Mouse (Mus musculus) 3T3-L1 (cell line): ENCODE results near the gene Rnf144b.

Source experiments
- DNase-seq: peaks from one replicate; pipeline ENCODE4 v3.0.0-alpha.2; 2015; ENCODE audit warnings: low read depth, low spot score

Gene Rnf144b

GRCm38 (mm10) chr13:47218351-47218750 lies 95.9 kb downstream of the Rnf144b start:
- no peak for DNase-seq

- no peak for DNase-seq
Measured at GRCm38 (mm10) chr13:47220426-47220825, 98.0 kb downstream of the Rnf144b start.

DNA sequence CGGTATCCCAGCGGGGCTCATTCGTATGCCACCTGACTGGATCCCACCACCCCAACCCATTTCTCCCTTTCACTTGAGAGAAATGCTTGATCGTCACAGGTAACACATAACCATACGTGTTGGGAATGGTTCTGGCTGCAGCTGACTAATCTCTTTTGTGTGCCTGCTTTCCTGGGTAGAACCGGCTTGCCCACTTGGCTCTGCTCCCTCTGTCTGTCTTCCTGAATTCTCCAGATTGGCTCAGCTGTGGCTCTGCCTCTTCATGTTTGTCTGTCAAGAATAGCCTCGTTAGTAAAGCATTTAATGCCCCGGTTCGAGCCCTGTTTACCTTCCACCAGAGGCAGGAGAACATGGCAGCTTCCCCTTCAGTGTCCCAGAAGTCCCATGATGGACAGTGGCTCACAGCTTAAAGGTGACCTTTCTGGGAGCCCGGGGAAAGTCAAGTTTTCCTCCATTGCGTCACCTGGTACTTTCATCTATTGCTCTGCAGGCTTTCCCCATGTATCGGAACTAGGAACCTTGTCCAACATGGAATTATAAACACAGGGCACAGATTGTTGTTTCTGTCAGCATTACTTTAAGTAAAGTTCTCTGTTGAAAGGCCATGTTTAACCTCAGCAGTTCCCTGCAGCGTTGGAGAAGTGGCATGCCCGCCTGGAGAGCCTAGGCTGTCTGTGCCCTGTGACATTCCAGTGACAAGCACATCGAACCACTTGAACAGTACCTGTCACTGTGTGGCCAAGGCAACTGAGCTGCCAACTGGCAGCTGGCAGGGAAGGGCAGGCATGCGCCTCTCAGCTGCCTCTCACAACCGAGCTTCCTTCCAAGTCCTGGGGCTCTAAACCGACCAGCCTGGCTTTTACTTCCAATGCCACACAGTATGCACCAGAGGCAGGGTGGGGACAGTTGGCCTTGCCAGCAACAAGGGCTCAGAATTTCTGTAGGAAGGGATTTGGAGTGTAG lies 101.4 kb downstream of the Rnf144b start:
- DNase-seq = no peak

- no peak for DNase-seq
Measured at GRCm38 (mm10) chr13:47224648-47225323, 102.3 kb downstream of the Rnf144b start.

- no peak for DNase-seq
Measured at GRCm38 (mm10) chr13:47225324-47225697, 102.9 kb downstream of the Rnf144b start.

GRCm38 (mm10) chr13:47225802-47226201 lies 103.3 kb downstream of the Rnf144b start:
- no peak for DNase-seq

- peak; percentile 4 for DNase-seq
Measured at GRCm38 (mm10) chr13:47226521-47226920, 104.1 kb downstream of the Rnf144b start.

DNA sequence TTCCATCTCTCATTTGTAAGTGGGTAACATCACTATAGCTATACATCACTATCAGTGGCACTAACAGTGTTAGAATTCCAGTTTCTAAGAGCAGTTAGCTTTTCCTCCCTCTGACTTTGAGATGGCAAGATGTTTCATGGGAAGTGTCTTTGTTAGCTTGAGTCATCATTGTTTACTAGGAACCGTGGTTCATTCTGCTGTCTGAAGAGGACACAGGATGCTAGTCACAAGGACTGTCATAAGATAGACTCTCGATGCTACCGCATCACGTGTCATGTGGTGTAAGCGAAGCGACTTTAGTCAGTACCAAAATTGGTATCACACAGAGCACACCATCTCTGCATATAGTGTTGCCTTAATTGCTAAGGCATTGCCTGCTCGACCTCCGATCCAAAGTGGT lies 105.7 kb downstream of the Rnf144b start:
- DNase-seq = no peak

DNA sequence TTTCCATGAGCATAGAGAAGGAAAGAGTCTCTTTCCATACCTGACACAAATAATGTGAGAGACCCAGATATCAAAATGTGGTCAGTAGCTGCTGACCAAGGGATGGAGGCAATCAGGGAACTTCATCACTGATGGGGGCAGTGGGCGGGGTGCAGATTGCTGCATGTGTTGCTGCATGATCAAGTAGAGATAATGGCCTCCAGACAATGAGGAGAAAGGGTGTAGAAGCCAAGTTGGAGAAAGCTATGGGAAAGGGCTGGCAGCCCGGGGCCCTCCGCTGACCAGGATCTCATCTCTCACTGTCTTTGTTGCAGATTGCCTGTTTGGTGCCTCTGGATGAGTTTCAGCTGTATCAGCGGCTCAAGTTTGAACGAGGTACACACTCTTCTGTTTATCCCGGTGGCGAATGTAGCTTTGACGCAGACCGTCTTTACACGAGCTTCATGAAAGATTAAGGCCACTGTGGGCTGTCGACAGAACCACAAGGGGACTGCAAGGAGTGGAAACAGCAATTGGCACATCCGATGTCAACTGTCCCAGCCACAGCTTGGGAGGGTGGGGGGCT lies 106.3 kb downstream of the Rnf144b start:
- DNase-seq = no peak

- DNase-seq = no peak
Measured at GRCm38 (mm10) chr13:47232163-47232562, 109.7 kb downstream of the Rnf144b start.

DNA sequence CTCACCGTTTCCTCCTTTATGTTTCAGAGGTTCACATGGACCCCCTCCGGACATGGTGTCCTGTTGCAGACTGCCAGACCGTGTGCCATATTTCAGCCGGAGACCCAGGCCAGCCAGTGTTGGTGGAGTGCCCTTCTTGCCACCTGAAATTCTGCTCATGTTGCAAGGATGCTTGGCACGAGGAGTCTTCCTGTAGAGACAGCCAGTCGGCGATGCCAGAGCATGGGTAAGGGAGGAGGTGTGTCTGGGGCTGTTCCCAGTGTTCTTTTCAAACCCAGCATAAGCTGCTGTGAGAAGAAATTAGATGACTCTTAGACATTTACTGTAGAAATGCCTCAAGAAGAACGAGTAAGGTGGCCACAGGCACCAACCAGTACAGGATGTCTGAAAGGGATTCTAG lies 114.9 kb downstream of the Rnf144b start:
- DNase-seq = no peak

GRCm38 (mm10) chr13:47238131-47238530 lies 115.7 kb downstream of the Rnf144b start:
- DNase-seq = no peak

DNA sequence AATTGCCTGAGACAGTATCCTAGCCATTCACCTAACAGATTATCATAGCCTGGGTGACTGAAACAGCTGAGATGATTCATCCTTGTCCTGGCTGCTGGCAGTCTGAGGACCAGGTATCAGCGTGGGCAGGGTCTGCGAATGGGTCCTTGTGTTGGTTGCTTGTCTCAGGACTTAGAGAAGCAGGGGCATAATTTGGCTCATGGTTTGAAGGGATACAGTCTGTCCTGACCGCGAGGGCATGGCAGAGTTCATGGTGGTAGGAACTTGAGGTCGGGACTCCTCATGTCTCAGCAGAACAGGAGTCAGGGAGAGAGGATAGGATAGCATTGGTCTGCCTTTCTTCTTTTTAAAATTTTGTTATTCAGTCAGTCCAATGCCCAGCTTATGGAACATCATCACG lies 121.1 kb downstream of the Rnf144b start:
- no peak for DNase-seq

DNA sequence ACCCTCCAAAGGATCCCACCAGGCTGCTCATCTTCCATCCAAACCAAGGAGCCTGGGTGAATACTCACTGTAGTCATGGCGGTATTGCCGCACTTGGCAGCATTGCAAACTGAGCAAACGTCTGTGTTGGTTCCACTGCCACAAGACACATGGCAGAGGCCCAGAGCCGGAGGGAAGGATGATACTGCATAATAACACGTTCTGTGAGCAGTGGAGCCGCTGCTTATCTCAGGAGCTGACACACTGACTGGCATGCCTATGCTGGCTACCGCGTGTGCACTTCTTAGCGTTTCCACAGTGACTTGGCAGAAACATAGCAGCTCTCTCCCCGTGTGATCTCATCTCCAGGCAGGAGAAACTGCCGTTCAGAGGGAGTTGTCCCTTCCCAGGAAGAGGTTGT lies 122.3 kb downstream of the Rnf144b start:
- no peak for DNase-seq

- no peak for DNase-seq
Measured at GRCm38 (mm10) chr13:47246459-47246858, 124.0 kb downstream of the Rnf144b start.

DNA sequence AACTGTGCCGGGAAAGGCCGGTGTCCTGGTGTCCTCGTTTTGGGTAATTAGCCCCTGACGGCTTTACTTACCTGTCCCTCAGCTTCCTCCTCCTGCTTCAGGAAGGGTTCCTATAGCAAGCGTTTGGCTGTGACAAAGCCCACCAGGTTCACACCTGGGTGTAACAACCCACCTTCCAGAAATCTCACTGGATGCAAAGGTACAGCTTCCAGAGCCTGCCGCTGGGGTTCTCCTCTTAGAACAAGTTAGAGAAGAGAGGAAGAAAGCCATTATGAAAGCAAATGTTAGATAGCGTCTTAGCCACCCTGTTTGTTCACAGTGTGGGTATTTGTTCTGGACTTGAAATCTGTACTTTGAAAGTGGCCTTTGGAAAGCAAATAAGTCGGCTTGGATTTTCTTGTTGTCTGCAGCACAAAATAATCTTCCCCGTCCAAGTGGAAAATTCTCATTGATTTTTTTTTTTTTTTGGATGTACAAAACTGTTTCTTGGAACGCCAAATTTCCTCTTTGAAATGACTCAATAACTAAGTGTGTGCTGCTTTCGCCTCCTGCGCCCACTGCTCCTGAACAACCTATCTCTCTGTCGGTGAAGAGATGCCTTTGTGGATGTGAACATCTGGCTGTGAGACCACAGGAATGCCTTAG lies 124.8 kb downstream of the Rnf144b start:
- peak; percentile 35 for DNase-seq

DNA sequence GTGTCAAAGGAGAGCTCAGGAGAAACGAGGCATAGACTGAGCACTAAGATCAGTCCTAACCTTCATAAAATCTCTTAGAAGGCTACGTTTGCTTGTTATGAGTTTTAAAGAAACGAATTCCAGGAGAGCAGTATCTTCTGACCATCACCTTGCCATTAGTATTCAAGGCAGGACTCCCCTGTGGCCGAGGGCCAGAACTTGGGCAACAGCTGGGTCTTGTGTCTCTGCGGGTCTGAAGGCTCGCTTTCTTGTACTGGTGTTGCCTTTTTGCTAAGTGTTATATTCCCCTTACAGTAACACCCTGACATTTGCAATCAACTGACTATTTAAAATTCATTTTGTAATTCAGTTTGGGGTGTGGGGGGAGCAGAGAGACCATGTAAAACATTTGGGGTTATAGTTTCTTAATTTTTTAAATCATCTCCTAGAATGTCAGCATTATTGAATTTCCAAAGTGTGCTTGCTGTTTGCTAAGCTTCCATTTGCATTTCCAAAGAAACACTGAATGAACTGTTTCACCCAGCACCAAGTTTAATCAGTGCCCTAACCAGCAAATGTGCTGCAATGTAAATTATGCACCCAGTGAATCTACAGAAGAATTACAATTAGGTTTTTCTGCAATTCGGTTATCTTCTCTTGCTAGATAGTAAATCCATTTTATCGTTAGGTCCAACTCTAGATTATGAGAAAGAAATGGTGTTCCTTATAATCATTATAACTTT lies 126.0 kb downstream of the Rnf144b start:
- DNase-seq = no peak

DNA sequence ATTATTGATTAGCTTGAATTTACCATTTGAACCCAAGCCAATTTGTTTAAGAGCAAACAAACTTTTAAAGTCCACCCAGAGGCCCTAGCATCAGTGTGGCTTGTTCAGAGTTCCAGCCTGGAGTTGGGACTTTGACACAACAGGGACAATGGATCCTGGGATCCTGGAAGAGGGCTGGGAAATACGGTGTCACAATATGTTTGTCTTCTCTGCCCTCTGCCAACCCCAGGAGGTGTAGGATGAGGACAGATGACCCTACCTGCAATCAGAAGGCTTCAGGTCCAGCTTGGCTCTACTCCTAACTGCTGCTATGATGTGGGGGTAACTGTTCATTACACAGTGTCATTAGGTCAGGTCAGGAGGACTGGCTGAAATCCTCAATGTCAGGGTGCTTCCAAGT lies 128.2 kb downstream of the Rnf144b start:
- no peak for DNase-seq

GRCm38 (mm10) chr13:47251114-47251764 lies 128.8 kb downstream of the Rnf144b start:
- DNase-seq = peak; percentile 15

GRCm38 (mm10) chr13:47253711-47254110 lies 131.3 kb downstream of the Rnf144b start:
- DNase-seq = no peak

GRCm38 (mm10) chr13:47259297-47259696 lies 136.8 kb downstream of the Rnf144b start:
- no peak for DNase-seq
